Mouse (Mus musculus): ENCODE measurements at regions not wholly inside any gene's neighbourhood (a gene's known extent, or its start where the extent isn't known, plus 50 kb on each side); places are given as distances from the start of the nearest gene placed in this dataset.

- H3K79me2 ChIP-seq (ENCODE audit: control insufficient read depth, insufficient read depth), result no peaks in the 10 kb centered on the region
- no peak overlapping the region for H3ac ChIP-seq (ENCODE audit: control insufficient read depth, insufficient read length)
- H3K4me2 ChIP-seq (ENCODE audit: low read depth), result no peak overlapping the region
- no peaks in the 10 kb centered on the region for H3K27me3 ChIP-seq (ENCODE audit: control insufficient read depth, insufficient read depth, insufficient read length)
- no peak overlapping the region for H3K4me3 ChIP-seq
- no peak for TF ChIP-seq POLR2AphosphoS2 (IDR thresholded peaks at IDR 0.05; ENCODE audit: insufficient read length, low read depth)
- TF ChIP-seq E2F4 (IDR thresholded peaks at IDR 0.05; ENCODE audit: insufficient read depth), result no peak
- TF ChIP-seq MYOG (IDR thresholded peaks at IDR 0.05; ENCODE audit: control insufficient read depth in 1 of 3, insufficient read depth in 1 of 3, insufficient read length in 2 of 3, low read depth in 2 of 3), result no peak
- no peak for TF ChIP-seq MAX (IDR thresholded peaks at IDR 0.05; ENCODE audit: low read depth)
- TF ChIP-seq TCF12 (IDR thresholded peaks at IDR 0.05; ENCODE audit: insufficient read depth, poor library complexity, severe bottlenecking), result no peak
- H3K36me3 ChIP-seq (ENCODE audit: control insufficient read depth, insufficient read depth), result no peaks in the 10 kb centered on the region
Measured at GRCm38 (mm10) chr6:95179993-95180392, 63.0 kb downstream of the Kbtbd8 start.

GRCm38 (mm10) chr6:95182238-95182637 is 65.2 kb downstream of the Kbtbd8 start:
- TF ChIP-seq TCF3 (IDR thresholded peaks at IDR 0.05; ENCODE audit: insufficient read length, low read depth), result no peak
- Histone ChIP-seq H3K4me3 (no peak overlapping the region), H3K27me3 (ENCODE audit: control insufficient read depth, insufficient read depth, insufficient read length) (no peaks in the 10 kb centered on the region), H3K79me2 (ENCODE audit: control insufficient read depth, insufficient read depth) (no peaks in the 10 kb centered on the region), H3K4me2 (ENCODE audit: low read depth) (no peak overlapping the region), H3K36me3 (ENCODE audit: control insufficient read depth, insufficient read depth) (no peaks in the 10 kb centered on the region), H3ac (ENCODE audit: control insufficient read depth, insufficient read length) (no peak overlapping the region)

GRCm38 (mm10) chr6:95185074-95185931 is 68.3 kb downstream of the Kbtbd8 start:
- H3ac ChIP-seq (ENCODE audit: control insufficient read depth, insufficient read length), result no peak overlapping the region
- no peaks in the 10 kb centered on the region for H3K27me3 ChIP-seq (ENCODE audit: control insufficient read depth, insufficient read depth, insufficient read length)
- H3K4me3 ChIP-seq, result no peak overlapping the region
- no peaks in the 10 kb centered on the region for H3K36me3 ChIP-seq (ENCODE audit: control insufficient read depth, insufficient read depth)
- no peak overlapping the region for H3K4me2 ChIP-seq (ENCODE audit: low read depth)
- TF ChIP-seq MYOD1 (IDR thresholded peaks at IDR 0.05; ENCODE audit: control insufficient read depth in 1 of 3, insufficient read length in 2 of 3, low read depth in 2 of 3), result no peak
- no peak for TF ChIP-seq E2F4 (IDR thresholded peaks at IDR 0.05; ENCODE audit: insufficient read depth)
- TF ChIP-seq TCF3 (IDR thresholded peaks at IDR 0.05; ENCODE audit: insufficient read length, low read depth), result no peak
- TF ChIP-seq USF1 (IDR thresholded peaks at IDR 0.05; ENCODE audit: low read depth), result no peak
- TF ChIP-seq POLR2A (IDR thresholded peaks at IDR 0.05; ENCODE audit: insufficient read length, low read depth), result no peak
- no peak for TF ChIP-seq SRF (IDR thresholded peaks at IDR 0.05; ENCODE audit: control insufficient read depth, insufficient read length, low read depth)
- TF ChIP-seq POLR2AphosphoS2 (IDR thresholded peaks at IDR 0.05; ENCODE audit: insufficient read length, low read depth), result no peak
- no peak for TF ChIP-seq MYOG (IDR thresholded peaks at IDR 0.05; ENCODE audit: control insufficient read depth in 1 of 3, insufficient read depth in 1 of 3, insufficient read length in 2 of 3, low read depth in 2 of 3)
- TF ChIP-seq MAX (IDR thresholded peaks at IDR 0.05; ENCODE audit: low read depth), result no peak
- no peak for TF ChIP-seq CEBPB (IDR thresholded peaks at IDR 0.05; ENCODE audit: insufficient read depth, poor library complexity, severe bottlenecking)
- no peak for TF ChIP-seq TCF12 (IDR thresholded peaks at IDR 0.05; ENCODE audit: insufficient read depth, poor library complexity, severe bottlenecking)
- TF ChIP-seq REST (IDR thresholded peaks at IDR 0.05; ENCODE audit: insufficient read depth, insufficient read length), result no peak
- no peaks in the 10 kb centered on the region for H3K79me2 ChIP-seq (ENCODE audit: control insufficient read depth, insufficient read depth)

GRCm38 (mm10) chr6:95196631-95197030 is 79.6 kb downstream of the Kbtbd8 start:
- no peak overlapping the region for H3K4me3 ChIP-seq
- no peak overlapping the region for H3ac ChIP-seq (ENCODE audit: control insufficient read depth, insufficient read length)
- H3K79me2 ChIP-seq (ENCODE audit: control insufficient read depth, insufficient read depth), result no peaks in the 10 kb centered on the region
- no peaks in the 10 kb centered on the region for H3K27me3 ChIP-seq (ENCODE audit: control insufficient read depth, insufficient read depth, insufficient read length)
- TF ChIP-seq TCF3 (IDR thresholded peaks at IDR 0.05; ENCODE audit: insufficient read length, low read depth) (no peak), MYOD1 (IDR thresholded peaks at IDR 0.05; ENCODE audit: control insufficient read depth in 1 of 3, insufficient read length in 2 of 3, low read depth in 2 of 3) (no peak), TCF12 (IDR thresholded peaks at IDR 0.05; ENCODE audit: insufficient read depth, poor library complexity, severe bottlenecking) (no peak), E2F4 (IDR thresholded peaks at IDR 0.05; ENCODE audit: insufficient read depth) (no peak), SRF (IDR thresholded peaks at IDR 0.05; ENCODE audit: control insufficient read depth, insufficient read length, low read depth) (no peak), CEBPB (IDR thresholded peaks at IDR 0.05; ENCODE audit: insufficient read depth, poor library complexity, severe bottlenecking) (no peak), USF1 (IDR thresholded peaks at IDR 0.05; ENCODE audit: low read depth) (no peak), POLR2AphosphoS2 (IDR thresholded peaks at IDR 0.05; ENCODE audit: insufficient read length, low read depth) (no peak), MAX (IDR thresholded peaks at IDR 0.05; ENCODE audit: low read depth) (no peak)
- H3K4me2 ChIP-seq (ENCODE audit: low read depth), result no peak overlapping the region
- H3K36me3 ChIP-seq (ENCODE audit: control insufficient read depth, insufficient read depth), result no peaks in the 10 kb centered on the region

GRCm38 (mm10) chr6:95198611-95199010 is 81.6 kb downstream of the Kbtbd8 start:
- H3K79me2 ChIP-seq (ENCODE audit: control insufficient read depth, insufficient read depth), result no peaks in the 10 kb centered on the region
- H3K4me3 ChIP-seq, result no peak overlapping the region
- H3K4me2 ChIP-seq (ENCODE audit: low read depth), result no peak overlapping the region
- peaks cover 8% of the 10 kb centered on the region for H3K27me3 ChIP-seq (ENCODE audit: control insufficient read depth, insufficient read depth, insufficient read length)
- no peaks in the 10 kb centered on the region for H3K36me3 ChIP-seq (ENCODE audit: control insufficient read depth, insufficient read depth)
- no peak overlapping the region for H3ac ChIP-seq (ENCODE audit: control insufficient read depth, insufficient read length)
- no peak for TF ChIP-seq POLR2A (IDR thresholded peaks at IDR 0.05; ENCODE audit: insufficient read length, low read depth)
- no peak for TF ChIP-seq POLR2AphosphoS2 (IDR thresholded peaks at IDR 0.05; ENCODE audit: insufficient read length, low read depth)
- TF ChIP-seq REST (IDR thresholded peaks at IDR 0.05; ENCODE audit: insufficient read depth, insufficient read length), result no peak
- no peak for TF ChIP-seq TCF3 (IDR thresholded peaks at IDR 0.05; ENCODE audit: insufficient read length, low read depth)
- no peak for TF ChIP-seq MYOD1 (IDR thresholded peaks at IDR 0.05; ENCODE audit: control insufficient read depth in 1 of 3, insufficient read length in 2 of 3, low read depth in 2 of 3)
- no peak for TF ChIP-seq MYOG (IDR thresholded peaks at IDR 0.05; ENCODE audit: control insufficient read depth in 1 of 3, insufficient read depth in 1 of 3, insufficient read length in 2 of 3, low read depth in 2 of 3)
- TF ChIP-seq TCF12 (IDR thresholded peaks at IDR 0.05; ENCODE audit: insufficient read depth, poor library complexity, severe bottlenecking), result no peak
- no peak for TF ChIP-seq MAX (IDR thresholded peaks at IDR 0.05; ENCODE audit: low read depth)
- TF ChIP-seq USF1 (IDR thresholded peaks at IDR 0.05; ENCODE audit: low read depth), result no peak
- TF ChIP-seq CEBPB (IDR thresholded peaks at IDR 0.05; ENCODE audit: insufficient read depth, poor library complexity, severe bottlenecking), result no peak
- TF ChIP-seq E2F4 (IDR thresholded peaks at IDR 0.05; ENCODE audit: insufficient read depth), result no peak
- no peak for TF ChIP-seq SRF (IDR thresholded peaks at IDR 0.05; ENCODE audit: control insufficient read depth, insufficient read length, low read depth)

All from myocyte (in vitro differentiated cells).